Comparison of ENCODE assay signal across 10 mouse cellular contexts in the genomic region with DNA sequence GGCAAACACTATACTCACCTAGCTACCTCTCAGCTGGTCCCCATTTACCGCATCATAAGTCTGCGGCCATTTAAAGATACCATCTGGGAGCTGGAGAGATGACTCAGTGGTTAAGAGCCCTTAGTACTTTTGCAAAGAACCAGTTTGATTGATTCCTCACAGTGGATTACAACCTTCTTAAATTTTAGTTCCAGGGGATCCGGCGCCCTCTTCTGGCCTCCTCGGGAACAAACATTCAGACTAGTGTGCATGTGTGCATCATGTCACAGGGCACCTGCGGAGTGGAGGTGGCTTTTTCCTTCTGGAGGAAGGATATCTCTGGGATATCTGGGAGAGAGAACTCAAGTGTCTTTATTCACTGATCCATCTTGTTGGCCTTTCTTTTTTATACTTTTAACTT. TPM values are rescaled to one million over a fixed set of nuclear protein-coding genes. Genes with fewer than 3 reads are reported as not detected.
DNase-seq lines count a peak whose midpoint lies in the region; TF ChIP-seq lines count a peak whose summit lies in the region.
"Had no signal": no experiment of that assay in that cellular context is flagged by ENCODE, and none has a peak within 500 bp of the region (broad histone marks: within the 10 kb centered on the region; RNA-seq: fewer than 3 reads in every experiment).

No protein-coding gene starts in this region.

- H3K27me3 ChIP-seq in ES-Bruce4 (ENCODE audit: control insufficient read depth, insufficient read depth, low read length, poor library complexity, severe bottlenecking) = no peaks in the 10 kb centered on the region
- H3K27me3 ChIP-seq: embryonic facial prominence, embryonic 13.5 days had no signal

- H3K9me3 ChIP-seq in ES-Bruce4 (replicated peaks; ENCODE audit: control insufficient read depth, insufficient read depth, low read length, poor library complexity, severe bottlenecking) = no peaks in the 10 kb centered on the region
- H3K9me3 ChIP-seq: embryonic facial prominence, embryonic 13.5 days had no signal

- TF ChIP-seq EP300 in ES-Bruce4 (IDR thresholded peaks at IDR 0.05; ENCODE audit: insufficient read depth, low read depth, low read length) = no peak

- peak; percentile 67 for TF ChIP-seq CTCF in ES-Bruce4 (IDR thresholded peaks at IDR 0.05; ENCODE audit: low read depth, low read length)
- TF ChIP-seq CTCF in brain, embryonic 14.5 days (IDR thresholded peaks at IDR 0.05; ENCODE audit: borderline replicate concordance, extremely low read depth, insufficient read depth, insufficient read length) = peak; percentile 70; the same call in 1 of the 2 replicates

- H3K36me3 ChIP-seq in ES-Bruce4 (ENCODE audit: control insufficient read depth, insufficient read depth, low read length, poor library complexity, severe bottlenecking) = no peaks in the 10 kb centered on the region
- H3K36me3 ChIP-seq: embryonic facial prominence, embryonic 13.5 days had no signal

- intact Hi-C loops in heart, postnatal 36 days (cut with DNase I) = no loop called here

- no peak overlapping the region for H3K4me3 ChIP-seq in ES-Bruce4 (ENCODE audit: low read depth, low read length)
- H3K4me3 ChIP-seq: embryonic facial prominence, embryonic 13.5 days had no signal

- H3K4me1 ChIP-seq in ES-Bruce4 (ENCODE audit: control insufficient read depth, insufficient read depth, low read length) = peaks cover 1% of the 10 kb centered on the region

- no peak overlapping the region for H3K27ac ChIP-seq in ES-Bruce4 (ENCODE audit: insufficient read depth, low read length)
- H3K27ac ChIP-seq: embryonic facial prominence, embryonic 13.5 days; macrophage had no signal

- no peak overlapping the region for H3K9ac ChIP-seq in ES-Bruce4 (ENCODE audit: low read depth, poor library complexity, severe bottlenecking)
- H3K9ac ChIP-seq: embryonic facial prominence, embryonic 13.5 days had no signal

- TF ChIP-seq POLR2A in ES-Bruce4 (IDR thresholded peaks at IDR 0.05; ENCODE audit: insufficient read depth, low read length) = no peak
- no peak for TF ChIP-seq POLR2A in brain, embryonic 14.5 days (IDR thresholded peaks at IDR 0.05; ENCODE audit: borderline replicate concordance, extremely low read depth, insufficient read depth, insufficient read length, poor library complexity, severe bottlenecking)

- DNase-seq in heart, postnatal 36 days = peak; percentile 53 to 70
- no peak for DNase-seq in heart, adult 11 months
- peak; percentile 72 for DNase-seq in brain, embryonic 14.5 days (ENCODE audit: low read depth)
- peak; percentile 64 to 88 for DNase-seq in frontal cortex, adult 2 months (ENCODE audit: extremely low spot score in 1 of 2, low spot score in 1 of 2)
- DNase-seq in layer of hippocampus, postnatal 36 days = peak; percentile 61 to 70
- DNase-seq in natural killer cell, adult 2 months (ENCODE audit: low spot score in 2 of 2) = peak; percentile 59 to 73
- peak; percentile 80 for DNase-seq in thymus, postnatal 14 days

RNA-seq across cellular contexts. Expression of gene Letmd1, which starts 5.1 kb away (rescaled TPM):
- 10 to 100 TPM; 12.2 to 14.8 TPM for total RNA-seq in heart, postnatal 36 days (2021)
- 9.5 and 10.3 TPM in 2 replicates for polyA plus RNA-seq in ES-Bruce4 (2011; ENCODE audit: insufficient read depth, insufficient read length, low read depth, missing spikeins)
- polyA plus RNA-seq in brain, embryonic 14.5 days (2012; rRNA removed) = 83.8 and 88.4 TPM in 2 replicates
- 92.5 and 101 TPM in 2 replicates for polyA plus RNA-seq in frontal cortex, adult 2 months (2012; rRNA removed)
- total RNA-seq in layer of hippocampus, postnatal 36 days (2021) = 10 to 100 TPM; 60.0 to 63.0 TPM

RNA-seq across cellular contexts. Expression of gene Csrnp2, which starts 31.6 kb away (rescaled TPM):
- total RNA-seq in heart, postnatal 36 days (2021) = 1 to 10 TPM; 2.5 to 3.0 TPM
- 6.6 and 6.8 TPM in 2 replicates for polyA plus RNA-seq in ES-Bruce4 (2011; ENCODE audit: insufficient read depth, insufficient read length, low read depth, missing spikeins)
- polyA plus RNA-seq in brain, embryonic 14.5 days (2012; rRNA removed) = 40.2 and 40.9 TPM in 2 replicates
- 23.9 and 24.1 TPM in 2 replicates for polyA plus RNA-seq in frontal cortex, adult 2 months (2012; rRNA removed)
- total RNA-seq in layer of hippocampus, postnatal 36 days (2021) = 10 to 100 TPM; 25.8 to 26.1 TPM

RNA-seq across cellular contexts. Expression of gene Slc11a2, which starts 38.8 kb away (rescaled TPM):
- total RNA-seq in heart, postnatal 36 days (2021) = 10 to 100 TPM; 45.2 TPM
- 24.0 and 29.9 TPM in 2 replicates for polyA plus RNA-seq in ES-Bruce4 (2011; ENCODE audit: insufficient read depth, insufficient read length, low read depth, missing spikeins)
- 37.6 and 45.6 TPM in 2 replicates for polyA plus RNA-seq in brain, embryonic 14.5 days (2012; rRNA removed)
- polyA plus RNA-seq in frontal cortex, adult 2 months (2012; rRNA removed) = 47.1 and 47.7 TPM in 2 replicates
- 10 to 100 TPM; 54.0 to 61.5 TPM for total RNA-seq in layer of hippocampus, postnatal 36 days (2021)

RNA-seq across cellular contexts. Expression of gene Gm5475, which starts 41.8 kb away (rescaled TPM):
- total RNA-seq in heart, postnatal 36 days (2021) = not detected
- polyA plus RNA-seq in ES-Bruce4 (2011; ENCODE audit: insufficient read depth, insufficient read length, low read depth, missing spikeins) = not detected in 2 replicates
- polyA plus RNA-seq in brain, embryonic 14.5 days (2012; rRNA removed) = 0.03 TPM in 1 of 2 replicates, not detected in the other
- polyA plus RNA-seq in frontal cortex, adult 2 months (2012; rRNA removed) = 0.06 TPM in 1 of 2 replicates, not detected in the other
- total RNA-seq in layer of hippocampus, postnatal 36 days (2021) = not detected
- polyA plus RNA-seq: embryonic facial prominence, embryonic 13.5 days; macrophage had no signal
